8 mouse cellular contexts compared by ENCODE assay signal in genomic region chr13:68707296-68707747, GRCm38 (mm10).
DNase-seq lines count a peak whose midpoint lies in the region; ATAC-seq lines count a peak whose summit lies in the region.

No protein-coding gene starts in this region.

- H3K4me2 ChIP-seq in kidney, embryonic 15.5 days: no peak overlapping the region

- H3K27ac ChIP-seq in kidney, embryonic 15.5 days: no peak overlapping the region

- H3K9ac ChIP-seq in kidney, embryonic 15.5 days: no peak overlapping the region

- H3K9me3 ChIP-seq in kidney, embryonic 15.5 days (replicated peaks): no peaks in the 10 kb centered on the region

- ATAC-seq in kidney, embryonic 15.5 days (replicated peaks; ENCODE audit: low FRiP score): no peak

- H3K4me3 ChIP-seq in kidney, embryonic 15.5 days (replicated peaks): no peak overlapping the region

- no peaks in the 10 kb centered on the region for H3K4me1 ChIP-seq in kidney, embryonic 15.5 days

- WGBS in kidney, embryonic 15.5 days: 83% methylated on average over 6 of the region's 6 CpGs

- peak; percentile 15 for DNase-seq in kidney, postnatal 10 days
- peak; percentile 16 for DNase-seq in cerebellum, adult 8-10 months
- peak; percentile 71 to 73 for DNase-seq in layer of hippocampus, adult 8-10 months (ENCODE audit: low spot score in 2 of 2)
- DNase-seq in ovary, postnatal 14 days (ENCODE audit: low spot score): peak; percentile 6
- no peak for DNase-seq in kidney, adult 8-10 months
- DNase-seq in liver: no peak
- DNase-seq in thymus, postnatal 4 days: no peak

- H3K27me3 ChIP-seq in kidney, embryonic 15.5 days: no peaks in the 10 kb centered on the region

- H3K36me3 ChIP-seq in kidney, embryonic 15.5 days: no peaks in the 10 kb centered on the region

Comparison
In these comparisons a context has a peak if more than half of its experiments do, and no peak if none do; other contexts are left out.
1. DNase-seq: peak in kidney, postnatal 10 days (single experiment), cerebellum, adult 8-10 months (single experiment), layer of hippocampus, adult 8-10 months (2 of 2) and ovary, postnatal 14 days (single experiment); none in kidney, adult 8-10 months (0 of 2), liver (single experiment) and thymus, postnatal 4 days (single experiment).